Mouse (Mus musculus) brain, embryonic 14.5 days (tissue): ENCODE data around the gene Syne1.

Experiments used
- CTCF ChIP-seq: fragments of 200-500 bp; IDR thresholded peaks from 2 replicates; pipeline ENCODE4 v1.5.1; 2012; ENCODE audit warnings: inconsistent platforms, mild to moderate bottlenecking, moderate library complexity, borderline replicate concordance; ENCODE audit not compliant: insufficient read depth, insufficient read length; ENCODE audit errors: extremely low read depth
- POLR2A ChIP-seq: fragments of 200-500 bp; IDR thresholded peaks from 2 replicates; pipeline ENCODE4 v1.6.1; 2012; ENCODE audit warnings: mild to moderate bottlenecking, inconsistent platforms, borderline replicate concordance; ENCODE audit not compliant: poor library complexity, insufficient read depth, insufficient read length, severe bottlenecking; ENCODE audit errors: extremely low read depth

- TF ChIP-seq CTCF (no peak), POLR2A (no peak)
These were observed 167.0 kb downstream of the Syne1 start for GRCm38 (mm10) chr10:5384131-5384776.
